Comparison of ENCODE assay signal across 8 mouse cellular contexts in genomic region chr3:109123531-109123981, GRCm38 (mm10). TPM values are rescaled to one million over a fixed set of nuclear protein-coding genes. Genes with fewer than 3 reads are reported as not detected.
DNase-seq lines count a peak whose midpoint lies in the region; ATAC-seq and TF ChIP-seq lines count a peak whose summit lies in the region.

No protein-coding gene starts in this region.

- no peak for TF ChIP-seq CTCF in E14TG2a.4 (conservative IDR thresholded peaks at IDR 0.05; ENCODE audit: low read length)
- TF ChIP-seq CTCF in bone marrow, adult 2 months (IDR thresholded peaks at IDR 0.05; ENCODE audit: control insufficient read depth, insufficient read depth, low read length): no peak
- TF ChIP-seq CTCF in hindbrain, postnatal 0 days (IDR thresholded peaks at IDR 0.05; ENCODE audit: low read depth): no peak
- no peak for TF ChIP-seq CTCF in liver, embryonic 14.5 days (IDR thresholded peaks at IDR 0.05; ENCODE audit: low read depth)

- peak overlapping the region; percentile 96 for H3K4me2 ChIP-seq in hindbrain, postnatal 0 days (ENCODE audit: low read depth, low read length)
- peak overlapping the region; percentile 81 for H3K4me2 ChIP-seq in liver, embryonic 14.5 days (ENCODE audit: low read depth)

- H3K9ac ChIP-seq in hindbrain, postnatal 0 days (replicated peaks; ENCODE audit: low read length): peak overlapping the region; percentile 72
- peak overlapping the region; percentile 60 for H3K9ac ChIP-seq in liver, embryonic 14.5 days (replicated peaks)

- H3K4me1 ChIP-seq in E14TG2a.4 (replicated peaks; ENCODE audit: low read depth, low read length): peaks cover 7% of the 10 kb centered on the region
- H3K4me1 ChIP-seq in bone marrow, adult 2 months (ENCODE audit: control insufficient read depth, insufficient read depth, low read length): peaks cover 2% of the 10 kb centered on the region
- no peaks in the 10 kb centered on the region for H3K4me1 ChIP-seq in hindbrain, postnatal 0 days (ENCODE audit: insufficient read depth, low read length)
- H3K4me1 ChIP-seq in liver, embryonic 14.5 days (replicated peaks; ENCODE audit: control insufficient read depth in 2 of 2, insufficient read depth in 2 of 2, low read length in 1 of 2): peaks cover 0 to 6% of the 10 kb centered on the region in 2 experiments; a peak in 2 of 4 replicates

- 6% methylated on average over 8 of the region's 8 CpGs for WGBS in bone marrow, adult 2 months
- 8% methylated on average over 8 of the region's 8 CpGs for WGBS in hindbrain, postnatal 0 days
- 9% methylated on average over 8 of the region's 8 CpGs for WGBS in liver, embryonic 14.5 days (ENCODE audit: insufficient replicate concordance)

- 0 out of 2 replicates have a peak, but pooled peaks have one; percentile 6 for ATAC-seq in hindbrain, postnatal 0 days
- no peak for ATAC-seq in liver, embryonic 14.5 days (ENCODE audit: insufficient read depth)

- DNase-seq in gastrocnemius, postnatal 10 days: peak; percentile 50
- peak; percentile 21 for DNase-seq in hindbrain, postnatal 0 days (ENCODE audit: low spot score)
- DNase-seq in liver, embryonic 14.5 days (ENCODE audit: low read depth in 3 of 3, low spot score in 3 of 3): no peak
- DNase-seq in natural killer cell, adult 2 months (ENCODE audit: low spot score in 2 of 2): peak; percentile 16 to 28
- no peak for DNase-seq in layer of hippocampus, adult 9-11 months
- DNase-seq in frontal cortex, postnatal 36 days (ENCODE audit: low spot score in 2 of 2): no peak

- TF ChIP-seq EP300 in liver, embryonic 14.5 days (IDR thresholded peaks at IDR 0.05; ENCODE audit: low read depth): no peak

- H3K9me3 ChIP-seq in E14TG2a.4 (ENCODE audit: low read length): no peaks in the 10 kb centered on the region
- H3K9me3 ChIP-seq in hindbrain, postnatal 0 days (ENCODE audit: low read length): no peaks in the 10 kb centered on the region
- no peaks in the 10 kb centered on the region for H3K9me3 ChIP-seq in liver, embryonic 14.5 days (ENCODE audit: control insufficient read depth, low read length)

- peaks cover 31% of the 10 kb centered on the region for H3K27me3 ChIP-seq in E14TG2a.4 (ENCODE audit: insufficient read depth, low read length)
- no peaks in the 10 kb centered on the region for H3K27me3 ChIP-seq in hindbrain, postnatal 0 days (ENCODE audit: insufficient read depth, low read length)
- no peaks in the 10 kb centered on the region for H3K27me3 ChIP-seq in liver, embryonic 14.5 days (ENCODE audit: control insufficient read depth, insufficient read depth, low read length)

- H3K4me3 ChIP-seq in E14TG2a.4 (replicated peaks; ENCODE audit: low read length): peak overlapping the region; percentile 81
- peak overlapping the region; percentile 84 for H3K4me3 ChIP-seq in bone marrow, adult 2 months (replicated peaks; ENCODE audit: control insufficient read depth, low read depth, low read length)
- peak overlapping the region; percentile 78 for H3K4me3 ChIP-seq in hindbrain, postnatal 0 days (ENCODE audit: low read length)
- H3K4me3 ChIP-seq in liver, embryonic 14.5 days (ENCODE audit: insufficient read depth in 1 of 2, low read depth in 2 of 2, low read length in 2 of 2): peak overlapping the region; percentile 61 to 66

- peak overlapping the region; percentile 97; the same call in 1 of the 2 replicates for H3K27ac ChIP-seq in bone marrow, adult 2 months (ENCODE audit: control insufficient read depth, insufficient read depth, low read depth, low read length, poor library complexity)
- H3K27ac ChIP-seq in hindbrain, postnatal 0 days: peak overlapping the region; percentile 71; the same call in 1 of the 2 replicates
- H3K27ac ChIP-seq in liver, embryonic 14.5 days: no peak overlapping the region

- TF ChIP-seq POLR2A in bone marrow, adult 2 months (IDR thresholded peaks at IDR 0.05; ENCODE audit: borderline replicate concordance, control insufficient read depth, low read depth, low read length): no peak

- no peaks in the 10 kb centered on the region for H3K36me3 ChIP-seq in E14TG2a.4 (ENCODE audit: insufficient read depth, low read length)
- no peaks in the 10 kb centered on the region for H3K36me3 ChIP-seq in hindbrain, postnatal 0 days (ENCODE audit: insufficient read depth, low read length)
- no peaks in the 10 kb centered on the region for H3K36me3 ChIP-seq in liver, embryonic 14.5 days (replicated peaks; ENCODE audit: control insufficient read depth, insufficient read depth, low read depth)

RNA-seq across cellular contexts. Expression of gene Slc25a24, which starts 0.6 kb away (rescaled TPM):
- polyA plus RNA-seq in bone marrow, adult 2 months (2011; ENCODE audit: insufficient read depth, insufficient read length, low replicate concordance, missing spikeins): 7.5 and 11.8 TPM in 2 replicates
- 10 to 100 TPM; 12.4 to 16.1 TPM for total RNA-seq in gastrocnemius, postnatal 10 days (2021)
- 3.0 TPM in 2 replicates for total RNA-seq in hindbrain, postnatal 0 days (2014; rRNA removed)
- 3.1 and 3.4 TPM in 2 replicates for polyA plus RNA-seq in hindbrain, postnatal 0 days (2015; fragmentation: Nextera tagmentation; extraction: Ambion mirVana)
- 1.6 and 2.2 TPM in 2 replicates for polyA plus RNA-seq in liver, embryonic 14.5 days (2012; rRNA removed)
- 3.7 and 3.9 TPM in 2 replicates for polyA plus RNA-seq in liver, embryonic 14.5 days (2014; fragmentation: Nextera tagmentation; extraction: Ambion mirVana)

RNA-seq across cellular contexts. Expression of gene Slc25a54, which starts 43.3 kb away (rescaled TPM):
- not detected in 2 replicates for polyA plus RNA-seq in bone marrow, adult 2 months (2011; ENCODE audit: insufficient read depth, insufficient read length, low replicate concordance, missing spikeins)
- not detected for total RNA-seq in gastrocnemius, postnatal 10 days (2021)
- not detected in 2 replicates for total RNA-seq in hindbrain, postnatal 0 days (2014; rRNA removed)
- polyA plus RNA-seq in hindbrain, postnatal 0 days (2015; fragmentation: Nextera tagmentation; extraction: Ambion mirVana): not detected in 2 replicates
- not detected in 2 replicates for polyA plus RNA-seq in liver, embryonic 14.5 days (2012; rRNA removed)
- polyA plus RNA-seq in liver, embryonic 14.5 days (2014; fragmentation: Nextera tagmentation; extraction: Ambion mirVana): not detected in 2 replicates

Comparison
In these comparisons a context has a peak if more than half of its experiments do, and no peak if none do; other contexts are left out.
1. DNase-seq: peak in gastrocnemius, postnatal 10 days (single experiment), hindbrain, postnatal 0 days (single experiment) and natural killer cell, adult 2 months (2 of 2); none in liver, embryonic 14.5 days (0 of 3), layer of hippocampus, adult 9-11 months (single experiment) and frontal cortex, postnatal 36 days (0 of 2).
2. Peak in every context shown above with its lines, with median percentiles within 50 percentile points of each other: H3K4me3 ChIP-seq.